Comparison of ENCODE assay signal across 11 mouse cellular contexts in genomic region chr13:103876743-103877142, GRCm38 (mm10).
"Had no signal": no experiment of that assay in that cellular context is flagged by ENCODE, and none has a peak within 500 bp of the region (broad histone marks: within the 10 kb centered on the region; RNA-seq: fewer than 3 reads in every experiment).

No protein-coding gene starts in this region.

- H3K36me3 ChIP-seq: midbrain, embryonic 15.5 days had no signal

- ATAC-seq: lung, postnatal 0 days; midbrain, embryonic 13.5 days; midbrain, embryonic 15.5 days had no signal

- H3K4me1 ChIP-seq: lung, embryonic 15.5 days; midbrain, embryonic 13.5 days; midbrain, embryonic 15.5 days; neural tube, embryonic 12.5 days; stomach, embryonic 15.5 days had no signal

- H3K4me2 ChIP-seq: lung, embryonic 15.5 days; midbrain, embryonic 11.5 days; midbrain, embryonic 13.5 days; midbrain, embryonic 15.5 days; neural tube, embryonic 12.5 days; stomach, embryonic 15.5 days had no signal

- H3K27me3 ChIP-seq: lung, embryonic 15.5 days; midbrain, embryonic 13.5 days; midbrain, embryonic 15.5 days; neural tube, embryonic 12.5 days; stomach, embryonic 15.5 days had no signal

- H3K27ac ChIP-seq: lung, embryonic 15.5 days; midbrain, embryonic 13.5 days; midbrain, embryonic 15.5 days; neural tube, embryonic 12.5 days; stomach, embryonic 15.5 days; stomach, postnatal 0 days had no signal

- H3K4me3 ChIP-seq: lung, embryonic 15.5 days; midbrain, embryonic 13.5 days; midbrain, embryonic 15.5 days; neural tube, embryonic 12.5 days; stomach, embryonic 15.5 days had no signal

- H3K9me3 ChIP-seq: lung, embryonic 15.5 days; midbrain, embryonic 13.5 days; midbrain, embryonic 15.5 days; neural tube, embryonic 12.5 days; stomach, embryonic 15.5 days had no signal

- DNase-seq: lung, adult 2 months; lung, postnatal 4 days; right cerebral cortex, postnatal 14 days had no signal

- H3K9ac ChIP-seq: lung, embryonic 15.5 days; midbrain, embryonic 13.5 days; midbrain, embryonic 15.5 days; neural tube, embryonic 12.5 days; stomach, embryonic 15.5 days had no signal
